Mouse (Mus musculus) midbrain, embryonic 14.5 days (tissue): ENCODE measurements around the gene Abcc12. TPM values are rescaled to one million over a fixed set of nuclear protein-coding genes. Genes with fewer than 3 reads are reported as not detected.

Experiments used
- ATAC-seq: fragments of 200-750 bp; cut with Nextera tagmentation; 2 replicates; pipeline ENCODE4 v1.8.0; 2017; ENCODE audit warnings: moderate number of reproducible peaks, moderate library complexity; ENCODE audit not compliant: low FRiP score, low TSS enrichment
- DNase-seq: peaks from one replicate; pipeline ENCODE4 v3.0.0-alpha.2; 2015
- H3K27ac ChIP-seq: fragments of 300-500 bp; sonication (generic); replicated peaks from 2 replicates; pipeline ENCODE4 v1.5.1; 2014; ENCODE audit warnings: mild to moderate bottlenecking, low read depth, low read length, moderate library complexity
- H3K27me3 ChIP-seq: fragments of 300-500 bp; sonication (generic); 2 replicates; pipeline ENCODE4 v1.6.1; 2014; ENCODE audit warnings: low read length, control low read depth, mixed read lengths; ENCODE audit not compliant: control insufficient read depth, insufficient read depth
- H3K36me3 ChIP-seq: fragments of 300-500 bp; sonication (generic); 2 replicates; pipeline ENCODE4 v1.6.1; 2014; ENCODE audit warnings: low read length, control low read depth; ENCODE audit not compliant: control insufficient read depth, insufficient read depth
- H3K4me1 ChIP-seq: fragments of 300-500 bp; sonication (generic); 2 replicates; pipeline ENCODE4 v1.6.1; 2014; ENCODE audit warnings: mild to moderate bottlenecking, antibody characterized with exemption, low read length, control low read depth; ENCODE audit not compliant: control insufficient read depth, insufficient read depth
- H3K4me2 ChIP-seq: fragments of 300-500 bp; sonication (generic); 2 replicates; pipeline ENCODE4 v1.6.1; 2014; ENCODE audit warnings: mild to moderate bottlenecking, low read length, moderate library complexity
- H3K4me3 ChIP-seq: fragments of 300-500 bp; sonication (generic); replicated peaks from 2 replicates; pipeline ENCODE4 v1.5.1; 2014; ENCODE audit warnings: low read depth, low read length
- H3K9ac ChIP-seq: fragments of 300-500 bp; sonication (generic); replicated peaks from 2 replicates; pipeline ENCODE4 v1.6.1; 2014; ENCODE audit warnings: mild to moderate bottlenecking, low read length, moderate library complexity
- H3K9me3 ChIP-seq: fragments of 300-500 bp; sonication (generic); 2 replicates; pipeline ENCODE4 v1.6.1; 2016; ENCODE audit warnings: low read length, control low read depth, mixed read lengths; ENCODE audit not compliant: control insufficient read depth
- WGBS: fragments of 180-500 bp; shearing (Covaris S2); extraction: QIAGEN DNeasy Blood & Tissue Kit; methylation state at CpG from one replicate; pipeline ENCODE4 v1.1.7; 2014; 5-methylcytosine and 5-hydroxymethylcytosine counted together
- polyA plus RNA-seq: library from polyadenylated mRNA; unstranded; fragments of >200 nt; fragmentation: Nextera tagmentation; extraction: Ambion mirVana; gene quantifications from 2 replicates; pipeline ENCODE4 v1.2.1, GENCODE M21; 2014

The Abcc12 gene
- polyA plus RNA-seq, 1 experiment from 2014 or later = 0.18 TPM

DNA sequence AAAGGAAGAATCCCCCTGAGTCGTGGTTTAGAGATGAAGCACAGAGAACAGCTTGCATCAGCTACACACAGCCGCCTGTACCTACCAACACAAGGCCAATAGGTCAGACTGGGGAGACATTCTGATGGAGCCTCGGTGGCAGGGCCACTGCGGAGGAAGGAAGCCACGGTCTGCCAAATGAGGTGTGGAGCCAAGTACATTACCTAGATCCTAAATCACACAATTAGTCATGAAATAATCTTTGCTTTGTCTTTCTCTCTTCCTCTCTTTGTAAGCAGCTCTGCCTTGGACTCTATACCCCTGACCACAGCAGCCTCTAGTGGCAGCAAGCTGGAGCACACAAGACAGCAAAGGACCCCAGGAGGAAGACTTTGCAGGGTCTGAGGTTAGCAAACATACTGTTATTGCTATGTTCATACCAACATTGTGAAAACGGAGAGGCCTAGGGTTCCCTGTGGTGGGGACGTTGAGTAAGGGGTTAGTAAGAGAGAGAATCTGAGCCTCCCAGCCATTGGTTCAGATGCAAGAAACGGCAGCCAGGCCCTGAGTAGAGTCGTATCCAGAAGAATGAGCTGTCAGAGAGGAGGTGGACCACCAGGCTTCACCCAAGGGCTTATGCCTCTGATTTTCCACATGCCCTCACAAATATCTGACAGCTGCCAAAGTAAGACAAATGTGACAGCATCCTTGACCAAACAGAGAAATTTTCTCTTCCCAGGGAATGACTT lies 104.6 kb downstream of the Abcc12 start:
- no peaks in the 10 kb centered on the region for H3K36me3 ChIP-seq
- WGBS = 49% methylated on average over 9 of the region's 9 CpGs
- peak; percentile 81; the same call in 1 of the 2 replicates for ATAC-seq
- no peaks in the 10 kb centered on the region for H3K27me3 ChIP-seq
- DNase-seq = peak; percentile 86
- H3K27ac ChIP-seq = peak overlapping the region; percentile 39
- H3K4me1 ChIP-seq = peaks cover 14% of the 10 kb centered on the region
- H3K4me3 ChIP-seq = no peak overlapping the region
- no peaks in the 10 kb centered on the region for H3K9me3 ChIP-seq
- no peak overlapping the region for H3K4me2 ChIP-seq
- no peak overlapping the region for H3K9ac ChIP-seq

DNA sequence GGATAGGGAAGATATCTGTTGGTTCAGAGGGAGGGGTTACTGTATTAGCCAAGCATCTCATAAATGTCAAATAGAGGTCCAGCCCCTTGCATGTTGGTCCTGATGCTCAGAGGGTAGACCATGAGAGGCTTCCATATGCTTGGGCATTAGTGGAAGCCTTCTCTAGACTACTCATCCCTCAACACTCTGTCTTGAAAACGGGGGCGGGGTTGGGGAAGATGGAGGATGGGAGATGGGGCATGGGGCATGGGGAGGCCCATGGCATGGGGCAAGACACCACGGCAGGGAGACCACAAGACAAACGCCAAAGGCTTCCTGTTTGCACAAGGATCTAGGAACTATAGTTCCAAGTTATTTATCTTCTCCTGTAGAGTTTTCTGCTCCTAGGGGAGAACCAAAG lies 106.0 kb downstream of the Abcc12 start:
- no peak overlapping the region for H3K27ac ChIP-seq
- H3K36me3 ChIP-seq = no peaks in the 10 kb centered on the region
- no peaks in the 10 kb centered on the region for H3K27me3 ChIP-seq
- H3K4me3 ChIP-seq = no peak overlapping the region
- ATAC-seq (no peak), DNase-seq (no peak)
- no peaks in the 10 kb centered on the region for H3K9me3 ChIP-seq
- peaks cover 14% of the 10 kb centered on the region for H3K4me1 ChIP-seq
- 96% methylated on average over 4 of the region's 4 CpGs for WGBS
- H3K9ac ChIP-seq = no peak overlapping the region
- no peak overlapping the region for H3K4me2 ChIP-seq

- DNase-seq = peak; percentile 66
- H3K4me1 ChIP-seq = peaks cover 14% of the 10 kb centered on the region
- no peak overlapping the region for H3K4me3 ChIP-seq
- H3K36me3 ChIP-seq = no peaks in the 10 kb centered on the region
- H3K27me3 ChIP-seq = no peaks in the 10 kb centered on the region
- H3K27ac ChIP-seq = peak overlapping the region; percentile 61; the same call in 1 of the 2 replicates
- ATAC-seq = peak; percentile 62; the same call in 1 of the 2 replicates
- no peak overlapping the region for H3K4me2 ChIP-seq
- no peak overlapping the region for H3K9ac ChIP-seq
- H3K9me3 ChIP-seq = no peaks in the 10 kb centered on the region
- 20% methylated on average over 6 of the region's 6 CpGs for WGBS
Observed at GRCm38 (mm10) chr8:86473121-86473520, 107.4 kb downstream of the Abcc12 start.

DNA sequence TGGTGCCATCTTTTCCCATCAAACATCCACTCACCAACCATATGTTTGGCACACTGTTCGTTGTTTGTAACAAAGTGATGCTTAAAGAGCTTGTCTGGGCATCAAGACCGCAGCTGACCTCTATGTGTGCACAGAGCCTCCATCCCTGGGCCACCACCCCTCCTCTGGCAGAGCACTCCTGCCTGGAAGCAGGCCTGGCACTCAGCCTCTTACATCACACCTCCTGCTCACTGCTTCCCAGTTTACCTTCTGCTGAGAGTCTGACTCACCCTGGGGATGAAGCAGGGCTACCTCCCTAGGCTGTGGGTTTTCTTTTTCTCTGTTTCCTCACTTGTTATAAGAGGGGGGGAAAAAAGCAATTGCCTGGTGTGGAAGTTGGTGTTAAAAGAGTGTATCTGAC lies 109.8 kb downstream of the Abcc12 start:
- H3K9me3 ChIP-seq = no peaks in the 10 kb centered on the region
- H3K36me3 ChIP-seq = no peaks in the 10 kb centered on the region
- 98% methylated on average over 2 of the region's 2 CpGs for WGBS
- no peak for ATAC-seq
- no peak for DNase-seq
- no peak overlapping the region for H3K4me2 ChIP-seq
- no peak overlapping the region for H3K9ac ChIP-seq
- H3K4me1 ChIP-seq = peaks cover 14% of the 10 kb centered on the region
- no peak overlapping the region for H3K4me3 ChIP-seq
- H3K27me3 ChIP-seq = no peaks in the 10 kb centered on the region
- H3K27ac ChIP-seq = no peak overlapping the region

GRCm38 (mm10) chr8:86463215-86463614 lies 117.3 kb downstream of the Abcc12 start:
- H3K4me2 ChIP-seq = no peak overlapping the region
- no peaks in the 10 kb centered on the region for H3K9me3 ChIP-seq
- no peaks in the 10 kb centered on the region for H3K4me1 ChIP-seq
- H3K4me3 ChIP-seq = no peak overlapping the region
- H3K27me3 ChIP-seq = no peaks in the 10 kb centered on the region
- 99% methylated on average over 2 of the region's 2 CpGs for WGBS
- ATAC-seq (no peak), DNase-seq (no peak)
- H3K27ac ChIP-seq = no peak overlapping the region
- H3K36me3 ChIP-seq = no peaks in the 10 kb centered on the region
- no peak overlapping the region for H3K9ac ChIP-seq

DNA sequence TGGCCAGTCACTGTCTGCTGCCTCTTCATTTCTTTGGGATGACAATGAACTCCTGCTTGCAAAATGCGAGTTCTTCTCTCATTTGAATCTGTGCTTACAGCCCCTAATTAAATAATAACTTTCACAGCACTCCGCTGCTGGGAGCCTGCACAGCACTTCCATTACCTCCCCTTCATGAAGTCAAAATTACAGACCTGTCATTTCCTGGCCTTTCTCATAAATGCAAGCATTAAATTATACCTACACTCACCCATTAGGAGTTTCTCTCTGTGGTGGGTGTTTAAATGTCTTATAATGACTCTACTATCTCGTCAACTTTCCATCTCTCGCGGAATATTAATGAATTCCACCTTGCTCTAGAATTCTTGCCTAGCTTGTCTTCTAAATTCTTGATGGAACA lies 120.1 kb downstream of the Abcc12 start:
- Histone ChIP-seq H3K36me3 (no peaks in the 10 kb centered on the region), H3K4me3 (no peak overlapping the region), H3K9me3 (no peaks in the 10 kb centered on the region), H3K27me3 (no peaks in the 10 kb centered on the region), H3K27ac (peak overlapping the region; percentile 20; the same call in 1 of the 2 replicates), H3K4me2 (no peak overlapping the region), H3K9ac (no peak overlapping the region), H3K4me1 (no peaks in the 10 kb centered on the region)
- 79% methylated on average over 5 of the region's 5 CpGs for WGBS
- no peak for ATAC-seq
- no peak for DNase-seq

- DNase-seq (no peak), ATAC-seq (no peak)
- Histone ChIP-seq H3K9me3 (no peaks in the 10 kb centered on the region), H3K4me1 (no peaks in the 10 kb centered on the region), H3K27me3 (no peaks in the 10 kb centered on the region), H3K36me3 (no peaks in the 10 kb centered on the region), H3K4me3 (no peak overlapping the region), H3K27ac (no peak overlapping the region), H3K9ac (no peak overlapping the region), H3K4me2 (no peak overlapping the region)
- WGBS = 84% methylated on average over 11 of the region's 11 CpGs
Observed at GRCm38 (mm10) chr8:86453697-86454480, 126.6 kb downstream of the Abcc12 start.

DNA sequence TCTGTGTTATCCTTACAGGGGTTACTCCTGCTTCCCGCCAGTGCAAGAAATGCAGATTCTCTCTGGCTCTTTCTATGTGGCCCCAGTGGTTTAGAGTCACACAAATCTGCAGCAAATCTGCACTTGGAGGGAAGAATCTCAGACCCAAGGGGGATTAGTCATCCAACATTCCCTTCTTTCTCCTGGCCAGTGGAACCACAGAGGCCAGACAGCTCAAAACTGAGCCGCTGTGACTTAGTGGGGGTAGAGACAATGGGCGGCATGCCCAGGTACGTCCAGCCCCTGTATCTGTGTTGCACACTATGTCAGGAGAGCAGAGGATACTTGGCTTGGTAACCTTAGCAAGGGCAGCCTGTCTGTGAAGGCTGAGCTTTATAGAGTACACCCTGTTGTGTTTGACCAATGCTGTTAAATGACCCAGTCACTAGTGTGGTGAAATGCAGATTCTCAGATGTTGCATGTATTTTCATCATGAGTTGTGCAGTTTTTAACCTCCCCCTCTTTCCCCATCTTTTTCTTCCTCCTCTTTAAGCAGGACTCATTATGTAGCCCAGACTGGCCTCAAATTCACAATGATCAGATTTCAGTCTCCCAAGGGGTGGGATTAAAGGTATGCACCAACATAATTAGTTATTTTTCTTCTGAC lies 130.5 kb downstream of the Abcc12 start:
- no peaks in the 10 kb centered on the region for H3K27me3 ChIP-seq
- no peak for ATAC-seq
- 94% methylated on average over 4 of the region's 4 CpGs for WGBS
- no peaks in the 10 kb centered on the region for H3K36me3 ChIP-seq
- DNase-seq = no peak
- H3K4me1 ChIP-seq = no peaks in the 10 kb centered on the region
- H3K9me3 ChIP-seq = no peaks in the 10 kb centered on the region
- no peak overlapping the region for H3K27ac ChIP-seq
- no peak overlapping the region for H3K9ac ChIP-seq
- no peak overlapping the region for H3K4me3 ChIP-seq
- no peak overlapping the region for H3K4me2 ChIP-seq
